Mouse (Mus musculus): ENCODE measurements around the gene Kcnmb4. TPM values are rescaled to one million over a fixed set of nuclear protein-coding genes. Genes with fewer than 3 reads are reported as not detected.

Gene Kcnmb4
- total RNA-seq, 1 experiment from 2014 or later: 1.2 TPM

Other genes with a start within 250 kb of the Kcnmb4 start
- gene Ptprb, start 198.4 kb downstream of the Kcnmb4 start, total RNA-seq (2017): 0.12 TPM in 1 of 2 replicates, not detected in the other
- gene Cnot2, start 107.6 kb upstream of the Kcnmb4 start, total RNA-seq (2017): 191 and 211 TPM in 2 replicates

All from neutrophil, adult 5-6 weeks (primary cell).